In the genomic region with DNA sequence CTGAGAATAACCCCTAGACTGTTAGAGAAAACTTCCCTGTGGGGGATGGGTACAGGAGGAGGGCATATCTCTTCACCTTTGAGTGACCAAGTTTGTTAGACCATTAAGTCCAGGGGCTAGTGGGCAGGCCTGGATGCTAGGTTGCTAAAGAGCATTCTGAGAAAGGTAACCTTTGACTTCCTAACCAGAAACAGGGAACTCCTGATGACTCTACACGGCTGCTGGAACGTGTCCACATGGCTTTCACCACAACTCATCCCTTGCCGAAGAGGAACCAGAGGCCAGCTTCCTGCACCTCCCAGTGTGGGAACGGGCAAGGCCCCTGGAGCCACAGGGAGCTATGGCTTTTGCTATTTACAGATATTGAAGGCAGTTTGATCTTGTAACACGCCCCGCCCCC, we compare ENCODE assay signal across 12 mouse cellular contexts. TPM values are rescaled to one million over a fixed set of nuclear protein-coding genes. Genes with fewer than 3 reads are reported as not detected.
DNase-seq lines count a peak whose midpoint lies in the region; ATAC-seq lines count a peak whose summit lies in the region.
"Had no signal": no experiment of that assay in that cellular context is flagged by ENCODE, and none has a peak within 500 bp of the region (broad histone marks: within the 10 kb centered on the region; RNA-seq: fewer than 3 reads in every experiment).

No protein-coding gene starts in this region.

- 76% methylated on average over 6 of the region's 6 CpGs for WGBS in hindbrain, embryonic 11.5 days
- WGBS in hindbrain, embryonic 16.5 days: 76% methylated on average over 6 of the region's 6 CpGs

- no peaks in the 10 kb centered on the region for H3K9me3 ChIP-seq in hindbrain, embryonic 11.5 days (ENCODE audit: control insufficient read depth, low read length)
- no peaks in the 10 kb centered on the region for H3K9me3 ChIP-seq in hindbrain, embryonic 16.5 days (ENCODE audit: control insufficient read depth, low read length)
- H3K9me3 ChIP-seq: liver, embryonic 12.5 days had no signal

- H3K4me2 ChIP-seq in hindbrain, embryonic 11.5 days (replicated peaks; ENCODE audit: low read depth, low read length): no peak overlapping the region
- no peak overlapping the region for H3K4me2 ChIP-seq in hindbrain, embryonic 16.5 days (ENCODE audit: low read length)
- H3K4me2 ChIP-seq: liver, embryonic 12.5 days had no signal

- H3K9ac ChIP-seq in hindbrain, embryonic 11.5 days (ENCODE audit: low read depth, low read length): no peak overlapping the region
- H3K9ac ChIP-seq in hindbrain, embryonic 16.5 days (ENCODE audit: low read depth, low read length): no peak overlapping the region
- H3K9ac ChIP-seq: liver, embryonic 12.5 days had no signal

- H3K36me3 ChIP-seq in hindbrain, embryonic 11.5 days (ENCODE audit: control insufficient read depth, insufficient read depth, low read length): 0 out of 2 replicates have a peak, but pooled peaks cover 8% of the 10 kb centered on the region
- peaks cover 4% of the 10 kb centered on the region; the same call in 1 of the 2 replicates for H3K36me3 ChIP-seq in hindbrain, embryonic 16.5 days (ENCODE audit: control insufficient read depth, insufficient read depth, low read length)
- H3K36me3 ChIP-seq: liver, embryonic 12.5 days had no signal

- H3K27ac ChIP-seq in hindbrain, embryonic 11.5 days (ENCODE audit: low read depth, low read length): no peak overlapping the region
- no peak overlapping the region for H3K27ac ChIP-seq in hindbrain, embryonic 16.5 days (ENCODE audit: low read depth, low read length)
- H3K27ac ChIP-seq: liver, embryonic 12.5 days had no signal

- no peaks in the 10 kb centered on the region; the same call in 1 of the 2 replicates for H3K4me1 ChIP-seq in hindbrain, embryonic 11.5 days (replicated peaks; ENCODE audit: control insufficient read depth, insufficient read depth, low read length)
- peaks cover 3% of the 10 kb centered on the region for H3K4me1 ChIP-seq in hindbrain, embryonic 16.5 days (ENCODE audit: control insufficient read depth, insufficient read depth, low read depth, low read length)
- H3K4me1 ChIP-seq: liver, embryonic 12.5 days had no signal

- DNase-seq in hindbrain, embryonic 11.5 days (ENCODE audit: low spot score): no peak
- DNase-seq in NIH3T3 (ENCODE audit: low read depth): peak; percentile 57
- peak; percentile 53 for DNase-seq in kidney, postnatal 10 days
- DNase-seq in left cerebral cortex, adult 18-20 months (ENCODE audit: low spot score in 2 of 2): no peak
- no peak for DNase-seq in gastrocnemius, postnatal 10 days
- DNase-seq in thymus, postnatal 4 days: no peak
- DNase-seq: adrenal gland, adult 8-10 months; cerebellum, postnatal 14 days had no signal

- ATAC-seq in hindbrain, embryonic 11.5 days (ENCODE audit: low FRiP score): 0 out of 2 replicates have a peak, but pooled peaks have one; percentile 13
- ATAC-seq in hindbrain, embryonic 16.5 days: no peak
- ATAC-seq in granulocyte monocyte progenitor cell, adult 5-6 weeks (replicated peaks; ENCODE audit: poor library complexity, severe bottlenecking): peak; percentile 33
- ATAC-seq: liver, embryonic 12.5 days had no signal

- no peaks in the 10 kb centered on the region; the same call in 1 of the 2 replicates for H3K27me3 ChIP-seq in hindbrain, embryonic 11.5 days (ENCODE audit: control insufficient read depth, insufficient read depth, low read length)
- no peaks in the 10 kb centered on the region for H3K27me3 ChIP-seq in hindbrain, embryonic 16.5 days (replicated peaks; ENCODE audit: control insufficient read depth, insufficient read depth, low read length)
- H3K27me3 ChIP-seq: liver, embryonic 12.5 days had no signal

- H3K4me3 ChIP-seq in hindbrain, embryonic 11.5 days (ENCODE audit: low read depth, low read length): no peak overlapping the region
- no peak overlapping the region for H3K4me3 ChIP-seq in hindbrain, embryonic 16.5 days (ENCODE audit: low read length)
- H3K4me3 ChIP-seq: heart, adult 2 months; liver, embryonic 12.5 days had no signal

RNA-seq across cellular contexts. Expression of a gene that starts 36.0 kb away (rescaled TPM):
- polyA plus RNA-seq in hindbrain, embryonic 11.5 days (2014; fragmentation: Nextera tagmentation; extraction: Ambion mirVana): 21.3 and 22.1 TPM in 2 replicates
- 5.1 and 9.2 TPM in 2 replicates for polyA plus RNA-seq in hindbrain, embryonic 16.5 days (2015; fragmentation: Nextera tagmentation; extraction: Ambion mirVana)
- total RNA-seq in granulocyte monocyte progenitor cell, adult 5-6 weeks (2014; fragmentation: Nextera tagmentation): 0.13 TPM in 1 of 2 replicates, not detected in the other
- total RNA-seq in granulocyte monocyte progenitor cell, adult 5-6 weeks (2017): 0.26 and 0.41 TPM in 2 replicates
- 1 to 10 TPM; 5.6 to 6.7 TPM for total RNA-seq in left cerebral cortex, adult 18-20 months (2021)
- 10 to 100 TPM; 10.6 to 16.7 TPM for total RNA-seq in gastrocnemius, postnatal 10 days (2021)

Comparison
In these comparisons a context has a peak if more than half of its experiments do, and no peak if none do; other contexts are left out.
1. DNase-seq: peak in NIH3T3 (single experiment) and kidney, postnatal 10 days (single experiment); none in hindbrain, embryonic 11.5 days (single experiment), left cerebral cortex, adult 18-20 months (0 of 2), gastrocnemius, postnatal 10 days (single experiment) and thymus, postnatal 4 days (single experiment).
2. RNA of a gene that starts 36.0 kb away (total RNA-seq): 10.6 to 16.7 TPM in gastrocnemius, postnatal 10 days and 5.6 to 6.7 TPM in left cerebral cortex, adult 18-20 months; 0.13 to 0.41 TPM in granulocyte monocyte progenitor cell, adult 5-6 weeks; every median in the first group is over 4 times any median in the second.